Mouse (Mus musculus) cerebellum, adult 11 months (tissue): ENCODE measurements around the gene Hdac4.

Source experiments
- DNase-seq: peaks from one replicate; pipeline ENCODE4 v3.0.0; 2022

Hdac4 gene

GRCm38 (mm10) chr1:92014496-92014895 lies 181.0 kb downstream of the Hdac4 start:
- DNase-seq, result no peak

GRCm38 (mm10) chr1:92006666-92007065 lies 188.8 kb downstream of the Hdac4 start:
- no peak for DNase-seq

GRCm38 (mm10) chr1:92005617-92005940 lies 189.9 kb downstream of the Hdac4 start:
- no peak for DNase-seq

- no peak for DNase-seq
Observed at GRCm38 (mm10) chr1:92004906-92005616, 190.4 kb downstream of the Hdac4 start.

- DNase-seq, result no peak
Observed at GRCm38 (mm10) chr1:92004122-92004521, 191.4 kb downstream of the Hdac4 start.

- no peak for DNase-seq
Observed at GRCm38 (mm10) chr1:92000226-92000625, 195.3 kb downstream of the Hdac4 start.

GRCm38 (mm10) chr1:91993658-91994165 lies 201.8 kb downstream of the Hdac4 start:
- no peak for DNase-seq

GRCm38 (mm10) chr1:91992652-91993051 lies 202.8 kb downstream of the Hdac4 start:
- no peak for DNase-seq

- no peak for DNase-seq
Observed at GRCm38 (mm10) chr1:91991597-91991996, 203.9 kb downstream of the Hdac4 start.

- no peak for DNase-seq
Observed at GRCm38 (mm10) chr1:91990852-91991251, 204.6 kb downstream of the Hdac4 start.

- no peak for DNase-seq
Observed at GRCm38 (mm10) chr1:91988866-91989265, 206.6 kb downstream of the Hdac4 start.

GRCm38 (mm10) chr1:91987431-91987830 lies 208.1 kb downstream of the Hdac4 start:
- DNase-seq, result peak; percentile 23

GRCm38 (mm10) chr1:91985783-91986182 lies 209.7 kb downstream of the Hdac4 start:
- no peak for DNase-seq

- DNase-seq, result no peak
Observed at GRCm38 (mm10) chr1:91984507-91984906, 211.0 kb downstream of the Hdac4 start.

- DNase-seq, result no peak
Observed at GRCm38 (mm10) chr1:91981381-91981780, 214.1 kb downstream of the Hdac4 start.

GRCm38 (mm10) chr1:91978443-91978842 lies 217.1 kb downstream of the Hdac4 start:
- no peak for DNase-seq

GRCm38 (mm10) chr1:91968710-91969379 lies 226.7 kb downstream of the Hdac4 start:
- DNase-seq, result peak; percentile 30

GRCm38 (mm10) chr1:91967041-91967440 lies 228.5 kb downstream of the Hdac4 start:
- no peak for DNase-seq

GRCm38 (mm10) chr1:91964486-91965335 lies 230.8 kb downstream of the Hdac4 start:
- no peak for DNase-seq

GRCm38 (mm10) chr1:91962256-91962655 lies 233.2 kb downstream of the Hdac4 start:
- peak; percentile 49 for DNase-seq

- no peak for DNase-seq
Observed at GRCm38 (mm10) chr1:91961231-91961630, 234.3 kb downstream of the Hdac4 start.

GRCm38 (mm10) chr1:91959891-91960290 lies 235.6 kb downstream of the Hdac4 start:
- DNase-seq, result no peak

GRCm38 (mm10) chr1:91959044-91959443 lies 236.5 kb downstream of the Hdac4 start:
- no peak for DNase-seq

GRCm38 (mm10) chr1:91956229-91956628 lies 239.3 kb downstream of the Hdac4 start:
- no peak for DNase-seq
